Mouse (Mus musculus) limb, embryonic 12.5 days (tissue): ENCODE results near the gene Hephl1. TPM values are rescaled to one million over a fixed set of nuclear protein-coding genes. Genes with fewer than 3 reads are reported as not detected.

Experiments used
- ATAC-seq: fragments of 200-750 bp; cut with Nextera tagmentation; 2 replicates; pipeline ENCODE4 v1.8.0; 2017; ENCODE audit warnings: low read depth, moderate TSS enrichment; ENCODE audit not compliant: insufficient number of reproducible peaks, insufficient read depth, low FRiP score, low TSS enrichment
- H3K27ac ChIP-seq: fragments of 300-500 bp; sonication (generic); 2 replicates; pipeline ENCODE4 v1.5.1; 2016; ENCODE audit warnings: mild to moderate bottlenecking, moderate library complexity
- H3K27me3 ChIP-seq: fragments of 300-500 bp; sonication (generic); 2 replicates; pipeline ENCODE4 v1.6.1; 2016; ENCODE audit warnings: mild to moderate bottlenecking, moderate library complexity
- H3K36me3 ChIP-seq: fragments of 300-500 bp; sonication (generic); 2 replicates; pipeline ENCODE4 v1.6.1; 2016; ENCODE audit warnings: mild to moderate bottlenecking, moderate library complexity
- H3K4me1 ChIP-seq: fragments of 300-500 bp; sonication (generic); replicated peaks from 2 replicates; pipeline ENCODE4 v1.6.1; 2016
- H3K4me2 ChIP-seq: fragments of 300-500 bp; sonication (generic); 2 replicates; pipeline ENCODE4 v1.6.1; 2016; ENCODE audit warnings: mild to moderate bottlenecking, moderate library complexity
- H3K4me3 ChIP-seq: fragments of 300-500 bp; sonication (generic); replicated peaks from 2 replicates; pipeline ENCODE4 v1.5.1; 2016; ENCODE audit warnings: mild to moderate bottlenecking
- H3K9ac ChIP-seq: fragments of 300-500 bp; sonication (generic); replicated peaks from 2 replicates; pipeline ENCODE4 v1.6.1; 2016; ENCODE audit warnings: mild to moderate bottlenecking, moderate library complexity
- H3K9me3 ChIP-seq: fragments of 300-500 bp; sonication (generic); 2 replicates; pipeline ENCODE4 v1.6.1; 2016; ENCODE audit warnings: mild to moderate bottlenecking, moderate library complexity
- WGBS: fragments of 180-500 bp; shearing (Covaris S2); methylation state at CpG from one replicate; pipeline ENCODE4 v1.1.7; 2016; 5-methylcytosine and 5-hydroxymethylcytosine counted together
- polyA plus RNA-seq: library from polyadenylated mRNA; unstranded; fragments of >200 nt; fragmentation: Nextera tagmentation; extraction: Ambion mirVana; gene quantifications from 2 replicates; pipeline ENCODE4 v1.2.1, GENCODE M21; 2016

Gene Hephl1
- polyA plus RNA-seq, result not detected in 2 replicates

GRCm38 (mm10) chr9:15112008-15112407 is at the start of gene Hephl1:
Gene Hephl1 (minus strand): TSS chr9:15112108.
- Histone ChIP-seq H3K4me1 (no peaks in the 10 kb centered on the region), H3K4me2 (no peak within 1 kb of the TSS), H3K4me3 (no peak within 1 kb of the TSS), H3K9me3 (no peaks in the 10 kb centered on the region), H3K9ac (no peak within 1 kb of the TSS), H3K27me3 (no peaks in the 10 kb centered on the region), H3K36me3 (no peaks in the 10 kb centered on the region), H3K27ac (no peak within 1 kb of the TSS)
- no peak for ATAC-seq
- WGBS, result 77% methylated on average over 5 of the region's 5 CpGs

DNA sequence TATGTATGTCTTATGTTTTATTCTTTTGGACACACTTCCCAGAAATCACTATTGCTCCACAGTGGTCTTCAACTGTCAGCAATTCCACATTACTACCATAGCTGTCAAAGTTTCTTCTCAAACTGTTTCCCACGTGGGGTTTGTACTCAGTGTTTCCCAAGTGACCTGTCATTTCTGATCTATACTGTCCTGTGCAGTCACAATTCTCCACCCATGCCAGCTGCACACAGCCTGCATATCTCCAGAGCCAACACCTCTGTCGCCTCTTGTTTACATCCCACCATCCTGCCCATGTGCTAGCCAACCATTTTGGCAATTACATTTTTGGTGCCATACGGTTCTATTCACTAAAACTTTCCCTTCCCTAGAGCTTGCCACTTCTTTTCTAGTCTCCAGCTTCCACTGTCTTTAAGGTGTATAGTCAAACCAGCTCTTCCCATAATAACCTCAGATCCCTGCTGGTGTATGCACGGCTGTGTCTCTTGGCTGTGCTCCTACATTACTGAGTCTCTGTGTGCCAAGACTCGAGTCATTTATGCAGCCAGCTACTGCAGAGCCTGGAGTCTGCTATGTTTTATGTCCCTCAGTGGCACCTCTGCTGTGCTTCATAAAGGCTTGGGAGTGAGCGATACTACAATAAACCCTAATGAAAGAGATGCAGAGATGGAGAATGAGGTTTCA is 37.5 kb upstream of the Hephl1 start:
- Histone ChIP-seq H3K4me1 (no peaks in the 10 kb centered on the region), H3K27me3 (no peaks in the 10 kb centered on the region), H3K27ac (no peak overlapping the region), H3K36me3 (no peaks in the 10 kb centered on the region), H3K4me2 (no peak overlapping the region), H3K9ac (no peak overlapping the region), H3K4me3 (no peak overlapping the region), H3K9me3 (no peaks in the 10 kb centered on the region)
- ATAC-seq, result no peak
- 69% methylated on average over 6 of the region's 6 CpGs for WGBS

GRCm38 (mm10) chr9:15140546-15140945 is 28.6 kb upstream of the Hephl1 start:
- H3K36me3 ChIP-seq, result no peaks in the 10 kb centered on the region
- H3K27me3 ChIP-seq, result no peaks in the 10 kb centered on the region
- ATAC-seq, result no peak
- 81% methylated on average over 1 of the region's 1 CpGs for WGBS
- no peak overlapping the region for H3K9ac ChIP-seq
- no peak overlapping the region for H3K4me3 ChIP-seq
- no peak overlapping the region for H3K27ac ChIP-seq
- H3K4me2 ChIP-seq, result no peak overlapping the region
- no peaks in the 10 kb centered on the region for H3K4me1 ChIP-seq
- no peaks in the 10 kb centered on the region for H3K9me3 ChIP-seq

- no peak overlapping the region for H3K27ac ChIP-seq
- H3K27me3 ChIP-seq, result no peaks in the 10 kb centered on the region
- H3K9me3 ChIP-seq, result no peaks in the 10 kb centered on the region
- no peak overlapping the region for H3K4me2 ChIP-seq
- H3K9ac ChIP-seq, result no peak overlapping the region
- no peaks in the 10 kb centered on the region for H3K36me3 ChIP-seq
- 85% methylated on average over 2 of the region's 2 CpGs for WGBS
- H3K4me1 ChIP-seq, result no peaks in the 10 kb centered on the region
- H3K4me3 ChIP-seq, result no peak overlapping the region
- no peak for ATAC-seq
These were observed 14.0 kb upstream of the Hephl1 start for GRCm38 (mm10) chr9:15125897-15126296.

DNA sequence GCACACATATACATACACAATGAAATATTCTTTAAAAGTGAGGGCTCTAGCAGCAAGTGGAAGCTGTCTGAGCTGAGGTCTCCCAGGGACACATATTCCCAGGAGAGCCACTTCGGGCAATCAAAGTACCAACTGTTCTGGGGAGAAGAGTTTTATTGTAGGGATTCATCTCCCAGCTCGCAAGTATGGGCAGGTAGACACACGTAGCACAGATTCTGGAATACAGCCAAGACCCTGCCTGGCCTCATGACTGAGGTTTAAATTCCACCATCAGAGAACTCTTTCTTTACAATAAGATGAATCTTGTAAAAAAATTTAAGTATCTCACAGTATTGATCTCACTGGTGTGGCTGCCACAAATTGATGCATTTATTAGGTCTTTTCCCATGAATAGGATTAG is 10.5 kb upstream of the Hephl1 start:
- H3K4me3 ChIP-seq, result no peak overlapping the region
- no peak overlapping the region for H3K27ac ChIP-seq
- H3K27me3 ChIP-seq, result no peaks in the 10 kb centered on the region
- no peaks in the 10 kb centered on the region for H3K36me3 ChIP-seq
- H3K9ac ChIP-seq, result no peak overlapping the region
- H3K4me2 ChIP-seq, result no peak overlapping the region
- no peaks in the 10 kb centered on the region for H3K4me1 ChIP-seq
- WGBS, result 81% methylated on average over 3 of the region's 3 CpGs
- no peaks in the 10 kb centered on the region for H3K9me3 ChIP-seq
- no peak for ATAC-seq

- no peaks in the 10 kb centered on the region for H3K4me1 ChIP-seq
- no peak for ATAC-seq
- no peaks in the 10 kb centered on the region for H3K27me3 ChIP-seq
- H3K27ac ChIP-seq, result no peak overlapping the region
- H3K4me3 ChIP-seq, result no peak overlapping the region
- 49% methylated on average over 7 of the region's 7 CpGs for WGBS
- H3K9me3 ChIP-seq, result no peaks in the 10 kb centered on the region
- H3K36me3 ChIP-seq, result no peaks in the 10 kb centered on the region
- H3K4me2 ChIP-seq, result no peak overlapping the region
- no peak overlapping the region for H3K9ac ChIP-seq
These were observed 9.0 kb upstream of the Hephl1 start for GRCm38 (mm10) chr9:15120841-15121358.

DNA sequence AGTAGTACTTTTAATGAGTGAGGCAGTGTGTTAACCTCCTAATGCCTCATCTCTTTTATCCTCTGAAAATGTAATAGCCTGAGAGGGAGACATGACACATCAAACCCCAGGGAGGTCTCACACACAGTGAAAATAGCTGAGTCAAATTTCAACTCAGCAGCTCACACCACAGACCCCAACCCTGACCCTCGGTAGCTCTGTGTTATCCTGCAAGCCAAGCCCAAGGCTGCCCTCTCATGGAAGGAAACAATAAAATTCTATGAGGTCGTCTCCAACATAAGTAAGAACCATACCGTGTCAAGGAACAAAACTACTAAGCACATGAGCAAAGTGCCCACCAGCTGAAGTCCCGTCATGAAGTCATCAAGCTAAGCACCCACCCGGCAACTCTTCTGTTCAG is 8.3 kb upstream of the Hephl1 start:
- WGBS, result 49% methylated on average over 5 of the region's 5 CpGs
- Histone ChIP-seq H3K4me1 (no peaks in the 10 kb centered on the region), H3K4me3 (no peak overlapping the region), H3K36me3 (no peaks in the 10 kb centered on the region), H3K9me3 (no peaks in the 10 kb centered on the region), H3K9ac (no peak overlapping the region), H3K27ac (no peak overlapping the region), H3K27me3 (no peaks in the 10 kb centered on the region), H3K4me2 (no peak overlapping the region)
- ATAC-seq, result peak; percentile 59; the same call in 1 of the 2 replicates

- H3K9ac ChIP-seq, result no peak overlapping the region
- no peaks in the 10 kb centered on the region for H3K36me3 ChIP-seq
- no peaks in the 10 kb centered on the region for H3K4me1 ChIP-seq
- no peaks in the 10 kb centered on the region for H3K27me3 ChIP-seq
- no peak overlapping the region for H3K27ac ChIP-seq
- H3K4me3 ChIP-seq, result no peak overlapping the region
- H3K9me3 ChIP-seq, result no peaks in the 10 kb centered on the region
- 45% methylated on average over 1 of the region's 1 CpGs for WGBS
- H3K4me2 ChIP-seq, result no peak overlapping the region
- no peak for ATAC-seq
These were observed 7.6 kb upstream of the Hephl1 start for GRCm38 (mm10) chr9:15119515-15119914.

GRCm38 (mm10) chr9:15116165-15116564 is 4.3 kb upstream of the Hephl1 start:
- H3K4me1 ChIP-seq, result no peaks in the 10 kb centered on the region
- H3K27me3 ChIP-seq, result no peaks in the 10 kb centered on the region
- H3K9ac ChIP-seq, result no peak overlapping the region
- H3K9me3 ChIP-seq, result no peaks in the 10 kb centered on the region
- no peak overlapping the region for H3K4me2 ChIP-seq
- no peaks in the 10 kb centered on the region for H3K36me3 ChIP-seq
- H3K27ac ChIP-seq, result no peak overlapping the region
- WGBS, result 89% methylated on average over 2 of the region's 2 CpGs
- no peak for ATAC-seq
- no peak overlapping the region for H3K4me3 ChIP-seq

GRCm38 (mm10) chr9:15114102-15114501 is 2.2 kb upstream of the Hephl1 start:
- 76% methylated on average over 6 of the region's 6 CpGs for WGBS

DNA sequence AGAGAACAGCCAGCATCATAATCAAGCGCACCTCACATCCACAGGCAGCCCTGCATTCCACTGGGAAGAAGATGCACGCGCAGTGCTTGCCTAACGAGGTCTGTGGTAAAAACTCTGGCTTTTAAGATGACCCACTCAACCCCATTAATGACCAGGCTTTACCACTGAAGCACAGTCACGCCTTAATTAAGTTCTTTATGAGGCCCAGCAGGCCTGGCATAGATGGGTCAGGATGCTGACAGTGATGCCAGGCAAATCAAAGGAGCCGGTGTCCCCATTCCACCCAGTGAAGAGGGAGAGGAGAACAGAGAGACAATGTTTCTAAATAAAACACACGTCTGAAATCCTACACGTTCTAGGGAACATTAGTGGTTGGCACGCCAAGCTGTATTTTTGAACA is 3.8 kb downstream of the Hephl1 start:
- no peak for ATAC-seq
- no peaks in the 10 kb centered on the region for H3K4me1 ChIP-seq
- WGBS, result 72% methylated on average over 9 of the region's 9 CpGs
- H3K36me3 ChIP-seq, result no peaks in the 10 kb centered on the region
- H3K9ac ChIP-seq, result no peak overlapping the region
- H3K4me2 ChIP-seq, result no peak overlapping the region
- no peaks in the 10 kb centered on the region for H3K9me3 ChIP-seq
- no peak overlapping the region for H3K27ac ChIP-seq
- no peaks in the 10 kb centered on the region for H3K27me3 ChIP-seq
- H3K4me3 ChIP-seq, result no peak overlapping the region

More at GRCm38 (mm10) chr9:15114102-15114501, 2.2 kb upstream of the Hephl1 start:
- Histone ChIP-seq H3K27me3 (no peaks in the 10 kb centered on the region), H3K4me3 (no peak overlapping the region), H3K27ac (no peak overlapping the region), H3K9me3 (no peaks in the 10 kb centered on the region), H3K9ac (no peak overlapping the region), H3K4me1 (no peaks in the 10 kb centered on the region), H3K36me3 (no peaks in the 10 kb centered on the region), H3K4me2 (no peak overlapping the region)
- no peak for ATAC-seq

- Histone ChIP-seq H3K27ac (no peak overlapping the region), H3K4me3 (no peak overlapping the region), H3K4me2 (no peak overlapping the region), H3K36me3 (no peaks in the 10 kb centered on the region), H3K4me1 (no peaks in the 10 kb centered on the region), H3K9me3 (no peaks in the 10 kb centered on the region), H3K27me3 (no peaks in the 10 kb centered on the region), H3K9ac (no peak overlapping the region)
- 77% methylated on average over 4 of the region's 4 CpGs for WGBS
- peak; percentile 68 for ATAC-seq
These were observed 6.8 kb downstream of the Hephl1 start for GRCm38 (mm10) chr9:15105136-15105535.
